Mouse (Mus musculus) heart, adult 2 months (tissue): ENCODE results near the gene Cplx2. TPM values are rescaled to one million over a fixed set of nuclear protein-coding genes. Genes with fewer than 3 reads are reported as not detected.

Experiments
- DNase-seq, 2 experiments: peaks; one replicate each; pipeline ENCODE4 v3.0.0; 2021
- H3K27ac ChIP-seq: fragments of 200-600 bp; 2 replicates; pipeline ENCODE4 v1.8.1; 2022
- H3K27me3 ChIP-seq: fragments of 200-500 bp; 2 replicates; pipeline ENCODE4 v1.6.1; 2012; ENCODE audit warnings: mild to moderate bottlenecking, low read length, inconsistent platforms, mixed read lengths; ENCODE audit not compliant: control insufficient read depth, insufficient read depth
- H3K36me3 ChIP-seq: fragments of 200-500 bp; 2 replicates; pipeline ENCODE4 v1.6.1; 2012; ENCODE audit warnings: low read length, inconsistent platforms; ENCODE audit not compliant: control insufficient read depth, insufficient read depth
- H3K4me1 ChIP-seq: fragments of 200-500 bp; 2 replicates; pipeline ENCODE4 v1.6.1; 2011; ENCODE audit warnings: low read length; ENCODE audit not compliant: control insufficient read depth, insufficient read depth
- H3K4me3 ChIP-seq: fragments of 200-600 bp; 2 replicates; pipeline ENCODE4 v1.8.1; 2022
- H3K79me2 ChIP-seq: fragments of 200-500 bp; replicated peaks from 2 replicates; pipeline ENCODE4 v1.6.1; 2012; ENCODE audit warnings: mild to moderate bottlenecking, inconsistent platforms, low read length, moderate library complexity, mixed read lengths; ENCODE audit not compliant: control insufficient read depth, insufficient read depth
- H3K9ac ChIP-seq: fragments of 200-500 bp; 2 replicates; pipeline ENCODE4 v1.6.1; 2012; ENCODE audit warnings: low read depth, mild to moderate bottlenecking, control low read depth, inconsistent platforms, low read length, mixed read lengths
- CTCF ChIP-seq: fragments of 200-600 bp; IDR thresholded peaks from 2 replicates; pipeline ENCODE4 v1.8.1; 2022; ENCODE audit warnings: antibody characterized with exemption, mild to moderate bottlenecking, moderate library complexity
- EP300 ChIP-seq: fragments of 200-500 bp; IDR thresholded peaks from 2 replicates; pipeline ENCODE4 v1.6.1; 2011; ENCODE audit warnings: low read depth, low read length, control low read depth; ENCODE audit not compliant: insufficient read depth
- POLR2A ChIP-seq: fragments of 200-500 bp; IDR thresholded peaks from 2 replicates; pipeline ENCODE4 v1.6.1; 2011; ENCODE audit warnings: mild to moderate bottlenecking, low read depth, low read length, control low read depth; ENCODE audit not compliant: insufficient read depth
- WGBS: fragments of 180-500 bp; shearing (Covaris S2); methylation state at CpG from one replicate; pipeline ENCODE4 v1.1.7; 2018; 5-methylcytosine and 5-hydroxymethylcytosine counted together
- intact Hi-C: fragments of 180-260 bp; cut with DNase I; formaldehyde crosslinking; loops from one replicate; pipeline ENCODE4 v1.15.1; 2025
- long read RNA-seq: library from polyadenylated mRNA; stranded (forward); transcript quantifications from one replicate; pipeline ENCODE4 v2.0.0, GENCODE M21; 2021
- polyA plus RNA-seq: library from polyadenylated mRNA; depleted of rRNA; stranded (reverse); fragments of >200 nt; gene quantifications from 2 replicates; pipeline ENCODE4 v1.2.3, GENCODE M21; 2012; rRNA removed
- total RNA-seq, 2 experiments: library from RNA; stranded (reverse); gene quantifications; 2 replicates each; pipeline ENCODE4 v1.2.3; 2021

The Cplx2 gene
- total RNA-seq (1 to 10 TPM; 2.3 to 2.4 TPM), polyA plus RNA-seq (3.0 and 4.2 TPM in 2 replicates)
- long read RNA-seq, result 0 reads

DNA sequence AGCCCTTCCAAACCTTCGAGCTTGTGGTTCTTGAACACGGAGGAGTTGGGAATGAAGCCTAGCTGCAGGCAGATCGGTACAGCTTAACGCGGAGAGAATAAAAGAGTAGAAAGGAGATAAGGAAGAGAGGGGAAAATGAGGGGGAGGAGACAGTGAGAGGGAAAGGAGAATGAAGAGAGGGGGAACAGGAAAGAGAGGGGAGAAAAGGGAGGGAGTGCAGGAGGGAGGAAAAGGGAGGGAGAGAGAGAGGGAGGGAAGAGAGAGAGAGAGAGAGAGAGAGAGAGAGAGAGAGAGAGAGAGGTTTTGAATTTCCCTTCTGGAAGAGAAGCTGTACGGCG lies at the start of gene Cplx2:
Gene Cplx2, plus strand, starts transcription at position 301 of the 338 bp plus-strand sequence.
- intact Hi-C loops, result loop anchor here (2.0 kb wide), 1 partner anchor 254 kb away; no protein-coding TSS in a partner anchor
- H3K4me3 ChIP-seq, result no peak within 1 kb of the TSS
- DNase-seq, result no peak
- H3K36me3 ChIP-seq, result no peaks in the 10 kb centered on the region
- no peak for TF ChIP-seq CTCF
- TF ChIP-seq POLR2A, result no peak
- no peak for TF ChIP-seq EP300
- no peaks in the 10 kb centered on the region for H3K4me1 ChIP-seq
- H3K9ac ChIP-seq, result no peak within 1 kb of the TSS
- H3K27ac ChIP-seq, result no peak within 1 kb of the TSS
- WGBS, result 4% methylated on average over 7 of the region's 7 CpGs
- no peaks in the 10 kb centered on the region for H3K79me2 ChIP-seq
- peaks cover 3% of the 10 kb centered on the region for H3K27me3 ChIP-seq

DNA sequence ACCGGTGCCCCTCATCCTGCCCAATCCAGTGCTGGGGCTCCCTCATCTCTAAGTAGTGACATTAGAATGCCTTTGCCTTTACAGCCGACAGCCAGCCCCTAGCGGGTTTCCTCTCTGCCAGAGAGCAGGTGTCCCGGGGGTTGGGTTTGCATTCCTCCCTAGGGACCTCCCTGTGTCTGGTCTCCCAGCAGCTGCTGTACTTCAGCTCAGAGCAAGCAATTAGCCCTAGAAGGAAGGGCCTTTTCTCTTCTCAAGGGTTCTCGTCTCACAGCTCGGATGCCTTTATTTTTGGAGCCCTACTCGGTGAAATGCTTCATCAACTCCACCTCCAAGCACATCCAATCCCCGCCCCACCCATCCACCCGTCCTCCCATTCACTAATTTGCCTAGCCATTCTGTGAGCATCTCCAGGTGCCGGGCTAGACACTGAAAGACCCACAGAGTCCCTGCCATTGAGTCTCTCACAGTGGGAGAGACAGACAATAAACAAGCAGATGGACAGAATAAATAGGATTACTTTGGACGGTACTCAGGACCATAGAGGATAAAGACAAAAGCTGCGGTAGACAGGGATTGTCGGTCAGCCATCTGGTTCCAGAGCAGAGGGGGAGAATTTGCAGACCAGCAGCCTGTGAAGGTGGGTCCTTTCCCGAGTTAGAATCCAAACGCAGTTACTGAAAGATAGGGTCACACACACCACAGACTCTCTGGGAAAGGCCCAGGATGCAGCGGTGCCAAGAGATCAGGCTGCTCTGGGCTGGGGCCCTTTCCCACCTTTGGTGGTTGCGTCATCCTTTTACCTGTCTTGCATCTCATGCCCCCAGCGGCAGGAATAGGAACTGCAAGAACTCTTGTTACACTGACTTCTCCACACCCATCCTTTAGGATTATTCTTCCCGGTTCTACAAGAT lies 48.5 kb upstream of the Cplx2 start:
- Histone ChIP-seq H3K9ac (no peak overlapping the region), H3K4me3 (no peak overlapping the region), H3K36me3 (no peaks in the 10 kb centered on the region), H3K79me2 (no peaks in the 10 kb centered on the region), H3K27ac (no peak overlapping the region), H3K27me3 (no peaks in the 10 kb centered on the region), H3K4me1 (no peaks in the 10 kb centered on the region; the same call in 1 of the 2 replicates)
- WGBS, result 42% methylated on average over 19 of the region's 19 CpGs
- intact Hi-C loops, result loop anchor here (2.0 to 5.0 kb wide), 3 partner anchors 20 to 210 kb away; no protein-coding TSS in a partner anchor
- TF ChIP-seq POLR2A, result no peak
- peak; percentile 84 for TF ChIP-seq CTCF
- peak; percentile 31 to 51 for DNase-seq

DNA sequence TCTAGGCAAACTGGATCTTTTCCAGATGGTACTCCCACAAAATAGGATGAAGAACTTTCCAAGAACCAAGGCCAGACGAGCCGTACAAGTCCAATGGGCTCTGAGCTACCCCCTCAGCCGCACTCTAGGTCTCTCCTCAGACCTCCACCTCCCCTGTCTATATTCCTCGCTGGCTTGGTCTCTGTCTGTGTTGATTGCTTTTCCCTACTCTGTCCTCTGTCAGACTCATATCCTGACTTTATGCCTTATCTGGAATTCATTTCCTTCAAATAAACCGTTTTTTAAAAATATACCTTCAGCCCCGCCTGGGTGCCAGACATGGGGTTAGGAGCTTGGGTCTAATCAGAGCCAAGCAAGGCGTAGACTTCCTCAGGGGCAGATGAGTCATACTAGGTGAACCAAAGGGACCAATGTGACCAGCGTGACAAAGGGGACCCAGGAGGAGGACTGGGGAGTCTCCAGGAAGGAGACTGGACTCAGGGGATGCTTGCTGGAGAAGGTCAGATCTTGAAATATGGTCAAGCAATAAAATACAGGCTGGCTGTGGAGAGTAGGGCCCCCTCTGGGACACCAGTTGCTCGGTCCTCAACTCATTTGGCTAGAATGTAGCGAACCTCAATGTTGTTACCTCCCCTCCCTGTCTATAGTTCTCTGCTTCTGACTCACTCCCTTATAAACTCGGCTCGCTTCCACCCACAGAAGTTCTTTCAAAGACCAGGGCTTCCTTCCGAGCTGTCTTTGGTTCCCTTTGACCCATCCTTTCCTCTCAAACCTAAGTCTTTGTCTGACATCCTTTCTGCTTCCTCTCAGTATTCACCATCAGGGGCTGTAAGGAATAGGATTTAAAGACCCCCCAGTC lies 47.6 kb upstream of the Cplx2 start:
- no peak overlapping the region for H3K4me3 ChIP-seq
- H3K79me2 ChIP-seq, result no peaks in the 10 kb centered on the region
- H3K27ac ChIP-seq, result no peak overlapping the region
- intact Hi-C loops, result loop anchor here (2.0 to 5.0 kb wide), 3 partner anchors 21 to 211 kb away; no protein-coding TSS in a partner anchor
- no peaks in the 10 kb centered on the region for H3K27me3 ChIP-seq
- H3K36me3 ChIP-seq, result no peaks in the 10 kb centered on the region
- no peak for TF ChIP-seq EP300
- TF ChIP-seq CTCF, result no peak
- TF ChIP-seq POLR2A, result no peak
- 39% methylated on average over 13 of the region's 13 CpGs for WGBS
- no peak overlapping the region for H3K9ac ChIP-seq
- H3K4me1 ChIP-seq, result no peaks in the 10 kb centered on the region; the same call in 1 of the 2 replicates
- DNase-seq, result peak in 1 of 2 experiments; percentile 14

DNA sequence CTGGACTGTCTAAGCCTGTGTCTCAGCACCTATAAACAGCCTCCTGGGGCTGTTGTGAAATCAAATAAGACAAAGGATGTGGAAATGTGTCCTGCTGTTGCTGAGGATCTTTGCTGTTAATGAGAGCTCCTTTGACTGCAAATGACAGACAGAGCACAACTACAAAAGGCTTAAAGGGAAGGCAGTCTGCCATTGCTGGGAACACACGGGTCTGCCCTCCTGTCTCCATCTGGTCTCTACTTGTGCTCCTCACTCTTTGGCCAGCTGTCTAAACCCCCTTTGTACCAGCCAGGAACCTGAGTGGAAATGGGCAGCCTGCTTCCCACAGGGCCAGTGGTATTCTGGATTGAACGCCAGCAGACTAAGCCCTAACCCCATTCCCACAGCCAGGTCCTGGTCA lies 47.0 kb upstream of the Cplx2 start:
- H3K9ac ChIP-seq, result no peak overlapping the region
- intact Hi-C loops, result loop anchor here (5.0 kb wide), 2 partner anchors 123 to 212 kb away; no protein-coding TSS in a partner anchor
- H3K27ac ChIP-seq, result no peak overlapping the region
- TF ChIP-seq CTCF (no peak), POLR2A (no peak), EP300 (no peak)
- WGBS, result 72% methylated on average over 2 of the region's 2 CpGs
- DNase-seq, result no peak
- H3K36me3 ChIP-seq, result no peaks in the 10 kb centered on the region
- H3K4me3 ChIP-seq, result no peak overlapping the region
- no peaks in the 10 kb centered on the region for H3K27me3 ChIP-seq
- H3K4me1 ChIP-seq, result no peaks in the 10 kb centered on the region; the same call in 1 of the 2 replicates
- H3K79me2 ChIP-seq, result no peaks in the 10 kb centered on the region

DNA sequence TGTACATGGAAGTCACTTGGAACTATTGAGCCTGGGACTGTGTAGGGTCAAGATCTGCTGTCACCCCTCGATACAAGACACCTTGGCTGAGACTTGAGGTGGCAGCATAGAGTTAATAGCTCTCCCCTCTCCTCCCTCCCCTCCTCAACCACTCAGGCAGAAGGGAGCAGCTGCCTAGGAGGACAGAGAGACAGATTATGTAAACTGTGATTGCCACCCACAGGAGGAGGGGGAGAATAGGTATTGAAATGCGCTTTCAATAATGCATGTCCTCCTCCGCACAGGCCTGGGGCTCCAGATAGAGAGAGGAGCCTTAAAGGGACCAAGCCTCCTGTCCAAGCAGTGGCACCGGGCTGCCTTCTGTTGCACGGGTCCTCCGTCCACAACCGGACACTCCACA lies 45.3 kb upstream of the Cplx2 start:
- TF ChIP-seq EP300, result no peak
- no peak for TF ChIP-seq POLR2A
- no peak for TF ChIP-seq CTCF
- intact Hi-C loops, result no loop called here
- 90% methylated on average over 7 of the region's 7 CpGs for WGBS

More for the DNA sequence above, 45.3 kb upstream of the Cplx2 start:
- H3K4me3 ChIP-seq, result no peak overlapping the region
- H3K27ac ChIP-seq, result no peak overlapping the region
- no peak overlapping the region for H3K9ac ChIP-seq
- H3K79me2 ChIP-seq, result no peaks in the 10 kb centered on the region
- no peaks in the 10 kb centered on the region for H3K36me3 ChIP-seq
- DNase-seq, result no peak
- H3K4me1 ChIP-seq, result no peaks in the 10 kb centered on the region; the same call in 1 of the 2 replicates
- no peaks in the 10 kb centered on the region for H3K27me3 ChIP-seq
